In the genomic region with DNA sequence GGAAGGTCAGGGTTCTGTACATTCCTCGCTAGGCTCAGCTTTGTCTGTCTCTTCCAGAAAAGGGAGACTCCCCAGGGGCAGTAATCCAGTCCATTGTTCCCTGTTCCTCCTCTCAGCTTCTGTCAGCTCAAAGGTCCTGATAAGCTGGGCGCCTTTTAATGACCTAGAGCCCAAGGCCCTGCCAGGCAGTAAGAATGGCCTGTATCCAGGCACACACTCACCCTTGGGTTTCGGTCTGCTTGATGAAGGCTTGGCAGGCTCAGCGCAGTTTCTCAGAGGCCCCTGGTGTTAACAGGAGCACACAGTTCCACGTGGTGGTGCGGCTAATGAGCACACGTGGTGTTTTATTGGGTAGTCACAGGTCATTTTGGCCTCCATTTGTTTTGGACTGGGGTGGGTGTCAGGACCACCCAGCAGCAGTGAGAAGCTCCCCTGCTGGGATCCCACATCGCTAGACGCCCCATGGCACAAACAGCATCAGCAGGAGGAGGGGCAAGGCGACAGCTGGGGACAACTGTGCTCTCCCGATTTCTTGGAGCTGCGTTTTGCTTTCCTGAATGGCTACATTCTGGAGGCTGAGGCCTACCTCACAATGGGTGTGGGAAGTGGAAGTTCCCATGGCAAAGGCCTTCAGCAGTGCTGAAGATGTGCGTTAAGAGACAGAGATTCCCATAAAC, we compare ENCODE assay signal across 11 mouse cellular contexts.
DNase-seq lines count a peak whose midpoint lies in the region; ATAC-seq and TF ChIP-seq lines count a peak whose summit lies in the region.
"Had no signal": no experiment of that assay in that cellular context is flagged by ENCODE, and none has a peak within 500 bp of the region (broad histone marks: within the 10 kb centered on the region; RNA-seq: fewer than 3 reads in every experiment).

No protein-coding gene starts in this region.

- ATAC-seq in liver, postnatal 0 days = no peak
- no peak for ATAC-seq in liver, embryonic 12.5 days
- ATAC-seq in limb, embryonic 13.5 days (ENCODE audit: low FRiP score, low read depth) = peak; percentile 75; the same call in 1 of the 2 replicates

- WGBS in liver, postnatal 0 days (ENCODE audit: insufficient replicate concordance) = 71% methylated on average over 13 of the region's 13 CpGs
- 62% methylated on average over 13 of the region's 13 CpGs for whole genome bisulfite sequencing in liver, embryonic 12.5 days (ENCODE audit: insufficient replicate concordance)
- WGBS in limb, embryonic 13.5 days = 20% methylated on average over 13 of the region's 13 CpGs

- H3K9ac ChIP-seq in liver, postnatal 0 days (replicated peaks) = 0 out of 2 replicates have a peak overlapping the region, but pooled peaks have one; percentile 21
- no peak overlapping the region for H3K9ac ChIP-seq in liver, embryonic 12.5 days
- H3K9ac ChIP-seq in limb, embryonic 13.5 days = 0 out of 2 replicates have a peak overlapping the region, but pooled peaks have one; percentile 3
- H3K9ac ChIP-seq: hindbrain, embryonic 15.5 days; liver, embryonic 15.5 days had no signal

- no peaks in the 10 kb centered on the region for H3K27me3 ChIP-seq in liver, postnatal 0 days (ENCODE audit: insufficient read depth, low read length)
- H3K27me3 ChIP-seq in liver, embryonic 12.5 days (replicated peaks) = peaks cover 30% of the 10 kb centered on the region; the same call in 1 of the 2 replicates
- no peaks in the 10 kb centered on the region for H3K27me3 ChIP-seq in limb, embryonic 13.5 days
- H3K27me3 ChIP-seq: hindbrain, embryonic 15.5 days; liver, embryonic 15.5 days had no signal

- no peak for TF ChIP-seq EP300 in liver, postnatal 0 days (IDR thresholded peaks at IDR 0.05; ENCODE audit: low read depth)

- H3K9me3 ChIP-seq in liver, postnatal 0 days (ENCODE audit: low read length) = no peaks in the 10 kb centered on the region
- H3K9me3 ChIP-seq in liver, embryonic 12.5 days (replicated peaks) = no peaks in the 10 kb centered on the region
- H3K9me3 ChIP-seq in limb, embryonic 13.5 days = no peaks in the 10 kb centered on the region
- H3K9me3 ChIP-seq: hindbrain, embryonic 15.5 days; liver, embryonic 15.5 days had no signal

- no peak overlapping the region for H3K4me2 ChIP-seq in liver, postnatal 0 days (ENCODE audit: low read depth, low read length)
- H3K4me2 ChIP-seq in liver, embryonic 12.5 days = no peak overlapping the region
- H3K4me2 ChIP-seq in limb, embryonic 13.5 days (replicated peaks) = no peak overlapping the region
- H3K4me2 ChIP-seq: hindbrain, embryonic 15.5 days; liver, embryonic 15.5 days had no signal

- H3K4me3 ChIP-seq in liver, postnatal 0 days (ENCODE audit: low read depth, low read length) = no peak overlapping the region
- H3K4me3 ChIP-seq in liver, embryonic 12.5 days = no peak overlapping the region
- no peak overlapping the region for H3K4me3 ChIP-seq in limb, embryonic 13.5 days
- H3K4me3 ChIP-seq: hindbrain, embryonic 15.5 days; liver, embryonic 15.5 days had no signal

- H3K27ac ChIP-seq in liver, postnatal 0 days (ENCODE audit: low read depth) = no peak overlapping the region
- no peak overlapping the region for H3K27ac ChIP-seq in liver, embryonic 12.5 days
- H3K27ac ChIP-seq in limb, embryonic 13.5 days = peak overlapping the region; percentile 11; the same call in 1 of the 2 replicates
- H3K27ac ChIP-seq: hindbrain, embryonic 15.5 days; liver, embryonic 15.5 days had no signal

- peaks cover 15% of the 10 kb centered on the region; the same call in 1 of the 2 replicates for H3K4me1 ChIP-seq in liver, postnatal 0 days (ENCODE audit: insufficient read depth)
- H3K4me1 ChIP-seq in liver, embryonic 12.5 days = peaks cover 47% of the 10 kb centered on the region
- peaks cover 31% of the 10 kb centered on the region for H3K4me1 ChIP-seq in limb, embryonic 13.5 days

- H3K36me3 ChIP-seq in liver, postnatal 0 days (replicated peaks; ENCODE audit: insufficient read depth, low read length) = no peaks in the 10 kb centered on the region
- no peaks in the 10 kb centered on the region for H3K36me3 ChIP-seq in liver, embryonic 12.5 days
- H3K36me3 ChIP-seq in limb, embryonic 13.5 days = no peaks in the 10 kb centered on the region
- H3K36me3 ChIP-seq: hindbrain, embryonic 15.5 days; liver, embryonic 15.5 days had no signal

- TF ChIP-seq CTCF in liver, postnatal 0 days (IDR thresholded peaks at IDR 0.05; ENCODE audit: low read depth) = no peak

- DNase-seq in liver, postnatal 0 days = no peak
- peak; percentile 74 for DNase-seq in adrenal gland, postnatal 10 days
- peak; percentile 34 to 47 for DNase-seq in heart, adult 9 months (ENCODE audit: low spot score in 2 of 2)
- no peak for DNase-seq in cerebellum, adult 11-12 months
- no peak for DNase-seq in c-Kit-positive CD71-positive TER-119-positive erythroid progenitor cells, embryonic 14.5 days (ENCODE audit: low spot score)
- no peak for DNase-seq in kidney, postnatal 25 days
- DNase-seq: right cerebral cortex, postnatal 25 days had no signal

Comparison
In these comparisons a context has a peak if more than half of its experiments do, and no peak if none do; other contexts are left out.
1. DNase-seq: peak in adrenal gland, postnatal 10 days (single experiment) and heart, adult 9 months (2 of 2); none in liver, postnatal 0 days (single experiment), cerebellum, adult 11-12 months (single experiment), c-Kit-positive CD71-positive TER-119-positive erythroid progenitor cells, embryonic 14.5 days (single experiment) and kidney, postnatal 25 days (0 of 2).